Mouse (Mus musculus) telencephalon, adult 2 months (tissue): ENCODE measurements around the gene Bex3.

Source experiments
- DNase-seq: peaks from one replicate; pipeline ENCODE4 v3.0.0-alpha.2; 2011; ENCODE audit warnings: low read depth, low spot score

Gene Bex3

DNA sequence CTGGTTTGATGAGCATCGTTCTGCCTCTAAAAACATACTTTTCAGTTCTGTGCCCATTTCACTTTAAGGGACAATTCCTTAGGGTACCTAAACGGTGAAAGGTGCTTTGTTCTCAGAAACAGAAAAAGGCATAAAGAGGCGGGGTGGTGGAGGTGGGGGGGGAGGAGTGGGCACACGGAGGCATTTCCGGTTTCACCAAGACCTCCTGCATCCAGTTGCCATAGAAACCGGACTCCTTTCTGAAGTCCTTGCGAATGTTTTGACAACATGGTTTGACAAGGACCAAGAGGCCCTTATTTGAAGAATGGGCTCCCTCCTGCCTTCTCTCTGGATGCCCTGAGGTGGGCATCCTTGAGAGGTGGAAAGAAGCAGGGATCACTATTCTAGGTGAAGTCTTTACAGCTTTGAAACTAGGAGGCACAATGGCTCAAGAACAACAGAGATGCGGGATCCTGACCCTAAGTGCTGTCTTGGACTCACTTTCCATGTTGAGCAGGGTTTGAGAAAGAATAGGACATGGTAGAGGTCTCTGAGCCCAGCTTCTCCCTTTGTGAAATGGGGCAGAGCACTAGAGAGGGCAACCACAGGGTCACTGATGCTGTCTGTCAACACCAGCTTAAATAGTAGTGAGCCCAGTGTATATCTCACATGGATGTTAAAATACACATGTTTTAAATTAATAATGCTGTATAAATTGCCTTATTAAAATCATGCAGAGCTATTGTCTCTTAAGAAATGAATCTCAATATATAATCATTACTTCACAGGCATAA is 43.9 kb downstream of the Bex3 start:
- no peak for DNase-seq

GRCm38 (mm10) chrX:136319953-136320352 is 49.9 kb downstream of the Bex3 start:
- DNase-seq, result no peak
